Mouse (Mus musculus): Measurements from ENCODE around the gene Wdtc1. TPM values are rescaled to one million over a fixed set of nuclear protein-coding genes. Genes with fewer than 3 reads are reported as not detected.

Wdtc1 gene
- polyA plus RNA-seq, 1 experiment: 107 TPM

DNA sequence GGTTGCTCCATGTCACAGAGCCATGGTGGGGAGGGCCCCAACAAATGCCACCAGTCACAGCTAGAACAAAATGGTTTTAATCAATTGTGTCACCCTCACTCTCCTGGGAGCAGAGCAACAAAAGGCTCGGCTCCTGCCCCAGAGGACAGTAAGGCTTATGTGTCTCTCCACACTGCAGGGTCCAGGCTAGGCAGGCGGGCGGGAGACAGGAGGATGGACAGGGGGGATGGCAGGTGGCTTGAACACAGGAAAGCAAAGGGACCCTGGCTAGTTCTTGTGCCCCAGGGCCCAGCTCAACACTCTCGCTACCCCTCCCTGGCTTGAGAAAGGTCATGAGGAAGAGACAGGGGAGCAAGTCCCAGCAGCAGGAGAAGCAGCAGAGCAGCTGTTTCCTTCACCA lies 60.9 kb downstream of the Wdtc1 start:
- Histone ChIP-seq H3K27ac (ENCODE audit: control insufficient read depth, insufficient read depth, low read length) (peak overlapping the region; percentile 48; the same call in 1 of the 2 replicates), H3K36me3 (ENCODE audit: control insufficient read depth, insufficient read depth, low read length) (peaks cover 13% of the 10 kb centered on the region), H3K4me3 (ENCODE audit: control insufficient read depth, insufficient read depth, low read length) (no peak overlapping the region), H3K27me3 (ENCODE audit: control insufficient read depth, insufficient read depth, low read length) (no peaks in the 10 kb centered on the region), H3K4me1 (replicated peaks; ENCODE audit: control insufficient read depth, insufficient read depth, low read length) (peaks cover 17% of the 10 kb centered on the region)
- DNase-seq: peak; percentile 27
- TF ChIP-seq POLR2A (IDR thresholded peaks at IDR 0.05; ENCODE audit: control insufficient read depth, extremely low read depth, insufficient read depth, low read length, poor library complexity): no peak
- TF ChIP-seq CTCF (IDR thresholded peaks at IDR 0.05; ENCODE audit: borderline replicate concordance, control insufficient read depth, extremely low read depth, insufficient read depth, low read length, poor library complexity): no peak
- WGBS: 64% methylated on average over 4 of the region's 4 CpGs

DNA sequence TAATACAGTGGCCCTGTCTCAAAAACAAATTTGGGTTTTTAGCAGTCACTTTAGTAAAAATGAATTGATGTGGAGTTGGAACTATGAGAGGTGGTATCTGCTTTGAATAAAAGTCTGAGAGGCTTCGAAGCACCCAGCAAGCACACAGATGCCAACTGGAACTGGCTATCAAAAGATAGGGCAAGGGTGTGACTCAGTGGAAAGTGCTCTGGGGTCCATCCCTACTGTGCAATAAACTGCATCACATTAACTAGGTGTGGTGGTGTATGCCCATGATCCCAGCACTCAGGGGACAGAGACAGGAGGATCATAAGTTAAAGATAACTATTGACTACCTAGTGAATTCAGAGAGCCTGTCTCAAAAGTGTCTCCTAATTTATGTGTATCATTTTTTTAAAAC lies 62.0 kb downstream of the Wdtc1 start:
- H3K27me3 ChIP-seq (ENCODE audit: control insufficient read depth, insufficient read depth, low read length): no peaks in the 10 kb centered on the region
- H3K27ac ChIP-seq (ENCODE audit: control insufficient read depth, insufficient read depth, low read length): no peak overlapping the region
- no peak overlapping the region for H3K4me3 ChIP-seq (ENCODE audit: control insufficient read depth, insufficient read depth, low read length)
- peaks cover 17% of the 10 kb centered on the region for H3K4me1 ChIP-seq (replicated peaks; ENCODE audit: control insufficient read depth, insufficient read depth, low read length)
- peaks cover 11% of the 10 kb centered on the region for H3K36me3 ChIP-seq (ENCODE audit: control insufficient read depth, insufficient read depth, low read length)
- no peak for TF ChIP-seq POLR2A (IDR thresholded peaks at IDR 0.05; ENCODE audit: control insufficient read depth, extremely low read depth, insufficient read depth, low read length, poor library complexity)
- DNase-seq: no peak
- 98% methylated on average over 1 of the region's 1 CpGs for WGBS

DNA sequence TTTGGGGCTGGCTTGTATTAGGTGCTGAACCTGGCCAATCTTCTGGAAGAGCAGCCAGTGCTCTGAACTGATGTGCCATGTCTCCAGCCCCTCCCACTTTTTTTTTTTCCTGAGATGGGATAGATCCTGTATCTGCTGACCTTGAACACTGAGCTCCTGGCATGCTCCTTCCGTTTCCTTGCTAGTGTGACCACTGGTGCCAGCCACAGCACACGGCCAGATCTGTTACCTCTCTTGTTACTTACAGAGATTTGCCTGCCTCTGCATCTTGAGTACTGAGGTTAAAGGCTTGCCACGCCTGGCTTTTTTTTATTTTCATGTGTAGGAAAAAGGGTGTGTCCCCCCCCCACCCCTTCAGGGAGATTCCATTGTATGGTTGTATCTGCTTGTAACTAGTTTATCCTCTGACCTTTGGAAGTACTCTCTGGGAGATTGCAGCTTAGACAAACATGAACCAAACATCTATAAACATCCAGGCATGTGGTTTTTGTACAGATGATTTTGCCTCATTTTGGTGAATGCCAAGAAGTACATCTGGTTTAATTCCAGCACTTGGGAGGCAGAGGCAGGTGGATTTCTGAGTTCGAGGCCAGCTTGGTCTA lies 66.7 kb downstream of the Wdtc1 start:
- no peak overlapping the region for H3K4me3 ChIP-seq (ENCODE audit: control insufficient read depth, insufficient read depth, low read length)
- no peaks in the 10 kb centered on the region for H3K27me3 ChIP-seq (ENCODE audit: control insufficient read depth, insufficient read depth, low read length)
- no peak overlapping the region for H3K27ac ChIP-seq (ENCODE audit: control insufficient read depth, insufficient read depth, low read length)
- no peaks in the 10 kb centered on the region for H3K36me3 ChIP-seq (ENCODE audit: control insufficient read depth, insufficient read depth, low read length)
- 90% methylated on average over 4 of the region's 4 CpGs for WGBS
- DNase-seq: no peak
- peaks cover 7% of the 10 kb centered on the region for H3K4me1 ChIP-seq (replicated peaks; ENCODE audit: control insufficient read depth, insufficient read depth, low read length)
- no peak for TF ChIP-seq POLR2A (IDR thresholded peaks at IDR 0.05; ENCODE audit: control insufficient read depth, extremely low read depth, insufficient read depth, low read length, poor library complexity)

- DNase-seq: no peak
- no peak for TF ChIP-seq POLR2A (IDR thresholded peaks at IDR 0.05; ENCODE audit: control insufficient read depth, extremely low read depth, insufficient read depth, low read length, poor library complexity)
- TF ChIP-seq CTCF (IDR thresholded peaks at IDR 0.05; ENCODE audit: borderline replicate concordance, control insufficient read depth, extremely low read depth, insufficient read depth, low read length, poor library complexity): no peak
- WGBS: 67% methylated on average over 5 of the region's 5 CpGs
These were observed 67.3 kb downstream of the Wdtc1 start for GRCm38 (mm10) chr4:133285950-133286349.

GRCm38 (mm10) chr4:133285299-133285698 lies 68.0 kb downstream of the Wdtc1 start:
- 88% methylated on average over 3 of the region's 3 CpGs for WGBS
- Histone ChIP-seq H3K36me3 (ENCODE audit: control insufficient read depth, insufficient read depth, low read length) (no peaks in the 10 kb centered on the region), H3K4me1 (replicated peaks; ENCODE audit: control insufficient read depth, insufficient read depth, low read length) (peaks cover 7% of the 10 kb centered on the region), H3K4me3 (ENCODE audit: control insufficient read depth, insufficient read depth, low read length) (no peak overlapping the region), H3K27me3 (ENCODE audit: control insufficient read depth, insufficient read depth, low read length) (no peaks in the 10 kb centered on the region), H3K27ac (ENCODE audit: control insufficient read depth, insufficient read depth, low read length) (no peak overlapping the region)
- DNase-seq: no peak
- TF ChIP-seq POLR2A (IDR thresholded peaks at IDR 0.05; ENCODE audit: control insufficient read depth, extremely low read depth, insufficient read depth, low read length, poor library complexity) (no peak), CTCF (IDR thresholded peaks at IDR 0.05; ENCODE audit: borderline replicate concordance, control insufficient read depth, extremely low read depth, insufficient read depth, low read length, poor library complexity) (no peak)

More at GRCm38 (mm10) chr4:133285950-133286349, 67.3 kb downstream of the Wdtc1 start:
- Histone ChIP-seq H3K27ac (ENCODE audit: control insufficient read depth, insufficient read depth, low read length) (no peak overlapping the region), H3K36me3 (ENCODE audit: control insufficient read depth, insufficient read depth, low read length) (no peaks in the 10 kb centered on the region), H3K4me1 (replicated peaks; ENCODE audit: control insufficient read depth, insufficient read depth, low read length) (peaks cover 7% of the 10 kb centered on the region), H3K4me3 (ENCODE audit: control insufficient read depth, insufficient read depth, low read length) (no peak overlapping the region), H3K27me3 (ENCODE audit: control insufficient read depth, insufficient read depth, low read length) (no peaks in the 10 kb centered on the region)

DNA sequence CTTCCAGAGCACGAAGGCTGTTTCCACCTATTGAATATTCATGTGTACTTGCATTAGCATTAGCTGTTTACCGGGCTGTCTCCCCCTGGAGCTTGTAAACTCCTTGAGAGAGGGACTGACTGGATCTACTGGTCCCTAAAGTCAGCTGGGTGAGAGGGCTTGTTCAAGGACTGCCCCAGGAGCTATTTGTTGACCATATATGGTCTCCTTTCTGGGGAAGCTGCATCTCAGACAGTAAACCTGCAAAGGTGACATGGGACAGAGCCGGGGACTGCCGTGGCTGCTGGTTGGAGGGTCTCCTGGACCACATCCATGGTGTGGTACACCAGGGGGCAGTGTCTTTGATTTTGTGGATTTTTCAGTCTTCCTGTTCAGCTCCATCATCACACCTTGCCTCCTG lies 70.6 kb downstream of the Wdtc1 start:
- Histone ChIP-seq H3K4me1 (replicated peaks; ENCODE audit: control insufficient read depth, insufficient read depth, low read length) (peaks cover 10% of the 10 kb centered on the region), H3K27me3 (ENCODE audit: control insufficient read depth, insufficient read depth, low read length) (no peaks in the 10 kb centered on the region), H3K27ac (ENCODE audit: control insufficient read depth, insufficient read depth, low read length) (no peak overlapping the region), H3K4me3 (ENCODE audit: control insufficient read depth, insufficient read depth, low read length) (no peak overlapping the region), H3K36me3 (ENCODE audit: control insufficient read depth, insufficient read depth, low read length) (no peaks in the 10 kb centered on the region)
- WGBS: 90% methylated on average over 4 of the region's 4 CpGs
- TF ChIP-seq CTCF (IDR thresholded peaks at IDR 0.05; ENCODE audit: borderline replicate concordance, control insufficient read depth, extremely low read depth, insufficient read depth, low read length, poor library complexity) (no peak), POLR2A (IDR thresholded peaks at IDR 0.05; ENCODE audit: control insufficient read depth, extremely low read depth, insufficient read depth, low read length, poor library complexity) (no peak)
- DNase-seq: no peak

- Histone ChIP-seq H3K36me3 (ENCODE audit: control insufficient read depth, insufficient read depth, low read length) (no peaks in the 10 kb centered on the region), H3K4me3 (ENCODE audit: control insufficient read depth, insufficient read depth, low read length) (no peak overlapping the region), H3K27ac (ENCODE audit: control insufficient read depth, insufficient read depth, low read length) (no peak overlapping the region), H3K27me3 (ENCODE audit: control insufficient read depth, insufficient read depth, low read length) (no peaks in the 10 kb centered on the region), H3K4me1 (replicated peaks; ENCODE audit: control insufficient read depth, insufficient read depth, low read length) (peaks cover 10% of the 10 kb centered on the region)
- DNase-seq: no peak
- WGBS: 94% methylated on average over 5 of the region's 5 CpGs
- no peak for TF ChIP-seq CTCF (IDR thresholded peaks at IDR 0.05; ENCODE audit: borderline replicate concordance, control insufficient read depth, extremely low read depth, insufficient read depth, low read length, poor library complexity)
These were observed 71.3 kb downstream of the Wdtc1 start for GRCm38 (mm10) chr4:133281951-133282481.
